Mouse (Mus musculus): ENCODE results near the gene Ddx60. TPM values are rescaled to one million over a fixed set of nuclear protein-coding genes. Genes with fewer than 3 reads are reported as not detected.
"Not testable (repeated sequence)": the region's sequence is repeated elsewhere in the genome, so short reads cannot be mapped to it uniquely, and the experiment has no call there.

The Ddx60 gene
- polyA plus RNA-seq, 1 experiment from 2014 or later, result 0.11 TPM

GRCm38 (mm10) chr8:61933243-61933642 lies 5.4 kb downstream of the Ddx60 start:
- Histone ChIP-seq H3K36me3 (replicated peaks; ENCODE audit: control insufficient read depth, insufficient read depth, low read depth, low read length) (no peaks in the 10 kb centered on the region), H3K27ac (replicated peaks; ENCODE audit: low read depth, low read length) (no peak overlapping the region), H3K9ac (replicated peaks; ENCODE audit: low read length) (no peak overlapping the region), H3K4me1 (ENCODE audit: control insufficient read depth, insufficient read depth, low read length) (no peaks in the 10 kb centered on the region), H3K27me3 (ENCODE audit: control insufficient read depth, insufficient read depth, low read length) (no peaks in the 10 kb centered on the region), H3K4me3 (ENCODE audit: low read depth, low read length) (no peak overlapping the region), H3K4me2 (ENCODE audit: low read depth, low read length) (no peak overlapping the region), H3K9me3 (replicated peaks; ENCODE audit: control insufficient read depth, low read length) (no peaks in the 10 kb centered on the region)
- ATAC-seq (replicated peaks; ENCODE audit: insufficient number of reproducible peaks, low FRiP score, low TSS enrichment, low read depth) (no peak), DNase-seq (ENCODE audit: low spot score) (no peak)
- 32% methylated on average over 2 of the region's 2 CpGs for WGBS

- 84% methylated on average over 2 of the region's 2 CpGs for WGBS
- no peaks in the 10 kb centered on the region for H3K36me3 ChIP-seq (replicated peaks; ENCODE audit: control insufficient read depth, insufficient read depth, low read depth, low read length)
- no peak overlapping the region for H3K27ac ChIP-seq (replicated peaks; ENCODE audit: low read depth, low read length)
- H3K4me3 ChIP-seq (ENCODE audit: low read depth, low read length), result no peak overlapping the region
- ATAC-seq (replicated peaks; ENCODE audit: insufficient number of reproducible peaks, low FRiP score, low TSS enrichment, low read depth), result no peak
- no peaks in the 10 kb centered on the region for H3K4me1 ChIP-seq (ENCODE audit: control insufficient read depth, insufficient read depth, low read length)
- no peak overlapping the region for H3K9ac ChIP-seq (replicated peaks; ENCODE audit: low read length)
- no peaks in the 10 kb centered on the region for H3K9me3 ChIP-seq (replicated peaks; ENCODE audit: control insufficient read depth, low read length)
- H3K27me3 ChIP-seq (ENCODE audit: control insufficient read depth, insufficient read depth, low read length), result no peaks in the 10 kb centered on the region
- no peak for DNase-seq (ENCODE audit: low spot score)
- H3K4me2 ChIP-seq (ENCODE audit: low read depth, low read length), result no peak overlapping the region
These were observed 9.7 kb downstream of the Ddx60 start for GRCm38 (mm10) chr8:61937576-61937975.

- not testable (repeated sequence) for H3K36me3 ChIP-seq (replicated peaks; ENCODE audit: control insufficient read depth, insufficient read depth, low read depth, low read length); H3K4me2 ChIP-seq (ENCODE audit: low read depth, low read length); H3K27me3 ChIP-seq (ENCODE audit: control insufficient read depth, insufficient read depth, low read length); H3K27ac ChIP-seq (replicated peaks; ENCODE audit: low read depth, low read length); H3K9ac ChIP-seq (replicated peaks; ENCODE audit: low read length); H3K4me3 ChIP-seq (ENCODE audit: low read depth, low read length); ATAC-seq (replicated peaks; ENCODE audit: insufficient number of reproducible peaks, low FRiP score, low TSS enrichment, low read depth); DNase-seq (ENCODE audit: low spot score); H3K4me1 ChIP-seq (ENCODE audit: control insufficient read depth, insufficient read depth, low read length); H3K9me3 ChIP-seq (replicated peaks; ENCODE audit: control insufficient read depth, low read length)
- 84% methylated on average over 4 of the region's 4 CpGs for WGBS
These were observed 36.9 kb downstream of the Ddx60 start for GRCm38 (mm10) chr8:61964591-61965375.

GRCm38 (mm10) chr8:61969581-61969980 lies 41.7 kb downstream of the Ddx60 start:
- Histone ChIP-seq H3K4me1 (ENCODE audit: control insufficient read depth, insufficient read depth, low read length) (no peaks in the 10 kb centered on the region), H3K9ac (replicated peaks; ENCODE audit: low read length) (no peak overlapping the region), H3K4me2 (ENCODE audit: low read depth, low read length) (no peak overlapping the region), H3K36me3 (replicated peaks; ENCODE audit: control insufficient read depth, insufficient read depth, low read depth, low read length) (no peaks in the 10 kb centered on the region), H3K4me3 (ENCODE audit: low read depth, low read length) (no peak overlapping the region), H3K27ac (replicated peaks; ENCODE audit: low read depth, low read length) (no peak overlapping the region), H3K9me3 (replicated peaks; ENCODE audit: control insufficient read depth, low read length) (no peaks in the 10 kb centered on the region), H3K27me3 (ENCODE audit: control insufficient read depth, insufficient read depth, low read length) (no peaks in the 10 kb centered on the region)
- no peak for DNase-seq (ENCODE audit: low spot score)
- WGBS, result 69% methylated on average over 3 of the region's 3 CpGs
- no peak for ATAC-seq (replicated peaks; ENCODE audit: insufficient number of reproducible peaks, low FRiP score, low TSS enrichment, low read depth)

GRCm38 (mm10) chr8:61984941-61985340 lies 57.1 kb downstream of the Ddx60 start:
- no peak overlapping the region for H3K27ac ChIP-seq (replicated peaks; ENCODE audit: low read depth, low read length)
- H3K9me3 ChIP-seq (replicated peaks; ENCODE audit: control insufficient read depth, low read length), result no peaks in the 10 kb centered on the region
- no peak overlapping the region for H3K4me3 ChIP-seq (ENCODE audit: low read depth, low read length)
- no peak overlapping the region for H3K4me2 ChIP-seq (ENCODE audit: low read depth, low read length)
- no peaks in the 10 kb centered on the region for H3K36me3 ChIP-seq (replicated peaks; ENCODE audit: control insufficient read depth, insufficient read depth, low read depth, low read length)
- H3K9ac ChIP-seq (replicated peaks; ENCODE audit: low read length), result no peak overlapping the region
- H3K4me1 ChIP-seq (ENCODE audit: control insufficient read depth, insufficient read depth, low read length), result no peaks in the 10 kb centered on the region
- ATAC-seq (replicated peaks; ENCODE audit: insufficient number of reproducible peaks, low FRiP score, low TSS enrichment, low read depth) (no peak), DNase-seq (ENCODE audit: low spot score) (no peak)
- 84% methylated on average over 4 of the region's 4 CpGs for WGBS
- H3K27me3 ChIP-seq (ENCODE audit: control insufficient read depth, insufficient read depth, low read length), result no peaks in the 10 kb centered on the region

- DNase-seq (ENCODE audit: low spot score), result no peak
- no peaks in the 10 kb centered on the region for H3K9me3 ChIP-seq (replicated peaks; ENCODE audit: control insufficient read depth, low read length)
- H3K36me3 ChIP-seq (replicated peaks; ENCODE audit: control insufficient read depth, insufficient read depth, low read depth, low read length), result no peaks in the 10 kb centered on the region
- H3K27ac ChIP-seq (replicated peaks; ENCODE audit: low read depth, low read length), result no peak overlapping the region
- H3K4me2 ChIP-seq (ENCODE audit: low read depth, low read length), result no peak overlapping the region
- no peaks in the 10 kb centered on the region for H3K27me3 ChIP-seq (ENCODE audit: control insufficient read depth, insufficient read depth, low read length)
- no peak overlapping the region for H3K9ac ChIP-seq (replicated peaks; ENCODE audit: low read length)
- ATAC-seq (replicated peaks; ENCODE audit: insufficient number of reproducible peaks, low FRiP score, low TSS enrichment, low read depth), result no peak
- no peaks in the 10 kb centered on the region for H3K4me1 ChIP-seq (ENCODE audit: control insufficient read depth, insufficient read depth, low read length)
- H3K4me3 ChIP-seq (ENCODE audit: low read depth, low read length), result no peak overlapping the region
- WGBS, result 51% methylated on average over 6 of the region's 6 CpGs
These were observed 58.0 kb downstream of the Ddx60 start for GRCm38 (mm10) chr8:61985703-61986475.

- Histone ChIP-seq H3K36me3 (replicated peaks; ENCODE audit: control insufficient read depth, insufficient read depth, low read depth, low read length) (no peaks in the 10 kb centered on the region), H3K4me2 (ENCODE audit: low read depth, low read length) (no peak overlapping the region), H3K27ac (replicated peaks; ENCODE audit: low read depth, low read length) (no peak overlapping the region), H3K9ac (replicated peaks; ENCODE audit: low read length) (no peak overlapping the region), H3K4me3 (ENCODE audit: low read depth, low read length) (no peak overlapping the region), H3K27me3 (ENCODE audit: control insufficient read depth, insufficient read depth, low read length) (no peaks in the 10 kb centered on the region), H3K4me1 (ENCODE audit: control insufficient read depth, insufficient read depth, low read length) (no peaks in the 10 kb centered on the region), H3K9me3 (replicated peaks; ENCODE audit: control insufficient read depth, low read length) (no peaks in the 10 kb centered on the region)
- WGBS, result 41% methylated on average over 6 of the region's 6 CpGs
- no peak for DNase-seq (ENCODE audit: low spot score)
- no peak for ATAC-seq (replicated peaks; ENCODE audit: insufficient number of reproducible peaks, low FRiP score, low TSS enrichment, low read depth)
These were observed 61.6 kb downstream of the Ddx60 start for GRCm38 (mm10) chr8:61989464-61989863.

- 73% methylated on average over 1 of the region's 1 CpGs for WGBS
- DNase-seq (ENCODE audit: low spot score) (no peak), ATAC-seq (replicated peaks; ENCODE audit: insufficient number of reproducible peaks, low FRiP score, low TSS enrichment, low read depth) (no peak)
- Histone ChIP-seq H3K27me3 (ENCODE audit: control insufficient read depth, insufficient read depth, low read length) (no peaks in the 10 kb centered on the region), H3K4me3 (ENCODE audit: low read depth, low read length) (no peak overlapping the region), H3K4me2 (ENCODE audit: low read depth, low read length) (no peak overlapping the region), H3K9ac (replicated peaks; ENCODE audit: low read length) (no peak overlapping the region), H3K36me3 (replicated peaks; ENCODE audit: control insufficient read depth, insufficient read depth, low read depth, low read length) (no peaks in the 10 kb centered on the region), H3K4me1 (ENCODE audit: control insufficient read depth, insufficient read depth, low read length) (no peaks in the 10 kb centered on the region), H3K27ac (replicated peaks; ENCODE audit: low read depth, low read length) (no peak overlapping the region), H3K9me3 (replicated peaks; ENCODE audit: control insufficient read depth, low read length) (no peaks in the 10 kb centered on the region)
These were observed 64.9 kb downstream of the Ddx60 start for GRCm38 (mm10) chr8:61992796-61993195.

Measured in embryonic facial prominence, embryonic 11.5 days (tissue).